Mouse (Mus musculus) megakaryocyte-erythroid progenitor cell, adult 5 weeks (primary cell): ENCODE measurements around the gene Olfr555. TPM values are rescaled to one million over a fixed set of nuclear protein-coding genes. Genes with fewer than 3 reads are reported as not detected.

ENCODE experiments used
- polyA plus RNA-seq: library from polyadenylated mRNA; stranded (reverse); fragments of >175 nt; gene quantifications from 2 replicates; pipeline ENCODE4 v1.2.3, GENCODE M21; 2012

The Olfr555 gene
- polyA plus RNA-seq: not detected in 2 replicates

GRCm38 (mm10) chr7:102658523-102658922, at the start of gene Olfr555:
Gene Olfr555, plus strand, starts transcription at chr7:102658823.

GRCm38 (mm10) chr7:102618118-102618517, 40.5 kb upstream of the Olfr555 start, which contains the start of gene Olfr553:
Gene Olfr553, minus strand, starts transcription at chr7:102618218.

DNA sequence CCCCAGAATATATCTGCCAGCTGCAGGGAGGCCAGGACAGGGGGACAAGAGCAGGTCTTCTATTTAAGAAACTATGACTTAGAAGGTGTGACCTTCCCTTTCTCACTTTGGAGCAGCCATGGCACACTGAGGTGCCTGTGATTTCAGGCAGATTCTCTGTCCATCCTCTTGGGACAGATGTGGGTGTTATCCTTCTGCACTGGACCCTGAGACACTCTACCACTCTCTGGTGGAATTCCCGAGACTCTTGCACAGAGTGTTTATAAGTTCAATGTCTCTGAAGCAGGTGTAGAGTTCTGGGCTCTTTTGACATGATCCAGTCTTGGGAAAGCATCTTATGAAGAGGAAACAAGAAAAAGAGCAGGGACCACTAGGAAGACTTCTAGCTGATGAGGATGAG, 20.5 kb upstream of the Olfr555 start, which contains the start of gene Olfr554:
Gene Olfr554 (plus strand): TSS at position 301 of the 400 bp plus-strand sequence.

DNA sequence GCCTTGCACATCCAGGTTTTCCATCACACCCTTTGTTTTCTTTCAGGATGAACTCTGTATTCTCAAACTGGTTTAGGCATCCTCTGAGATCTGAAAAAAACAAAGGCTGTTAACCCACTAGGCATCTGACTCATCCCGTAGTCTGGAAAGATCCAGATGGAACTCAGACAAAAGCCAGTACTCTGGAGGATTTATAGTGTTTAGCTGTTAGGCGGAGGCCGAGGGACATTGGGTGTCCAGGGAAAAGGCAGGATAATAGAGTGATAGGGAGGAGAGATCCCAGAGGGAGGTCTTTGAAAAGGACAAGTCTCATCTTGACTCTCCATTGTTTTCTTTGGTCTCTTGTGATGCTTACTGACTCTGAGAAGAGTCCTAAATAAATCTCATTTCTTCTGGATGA, 6.0 kb downstream of the Olfr555 start, which contains the start of gene Olfr556:
Gene Olfr556 (plus strand): TSS at position 301 of the 400 bp plus-strand sequence.

GRCm38 (mm10) chr7:102686944-102687501, 28.4 kb downstream of the Olfr555 start, which contains the start of gene Trim68:
Gene Trim68, minus strand, starts transcription at chr7:102687327.

DNA sequence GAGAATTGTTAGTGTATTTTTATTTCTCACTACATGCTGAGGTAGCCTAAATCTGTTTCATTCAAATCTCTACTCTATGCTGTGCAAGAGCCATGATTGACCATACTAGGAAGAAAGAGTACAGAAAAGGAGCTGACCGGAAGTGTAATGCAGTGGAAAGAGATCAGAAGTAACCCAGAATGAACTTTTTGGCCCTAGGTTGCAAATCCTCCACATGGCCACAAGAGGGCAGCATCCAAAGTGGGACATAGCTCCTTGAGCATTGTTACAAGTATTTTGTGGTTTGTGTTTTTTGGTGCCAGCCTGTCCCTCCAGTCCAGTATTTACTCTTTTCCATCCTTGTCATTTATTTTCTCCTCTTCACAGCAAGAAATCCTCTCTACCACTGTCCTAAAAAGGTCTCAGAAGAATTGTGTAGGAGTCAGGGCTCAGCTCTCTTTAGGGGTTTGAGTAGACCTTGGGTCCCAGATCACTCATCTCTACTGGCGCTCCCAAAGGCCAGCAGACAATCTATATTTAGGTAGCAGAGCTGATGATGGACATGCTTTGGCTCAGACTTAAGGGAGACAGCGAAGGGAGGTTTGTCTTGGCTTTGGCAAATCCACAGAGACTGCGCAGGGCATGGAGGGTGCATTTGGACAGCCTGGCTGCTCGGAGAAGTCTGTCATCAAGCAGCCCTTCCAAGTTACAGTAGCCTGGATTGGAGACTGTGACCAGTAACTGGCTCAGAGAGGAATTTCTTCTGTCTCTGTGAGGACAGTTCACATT, 36.9 kb downstream of the Olfr555 start, which contains the start of gene Olfr557:
Gene Olfr557 (plus strand): TSS at position 553 of the 768 bp plus-strand sequence.

GRCm38 (mm10) chr7:102701915-102702314, 43.3 kb downstream of the Olfr555 start, which contains the start of gene Olfr558:
Gene Olfr558, plus strand, starts transcription at chr7:102702215.

Other genes starting within 250 kb of the Olfr555 start
- gene Rrm1, start 217.1 kb upstream of the Olfr555 start, polyA plus RNA-seq: 32.2 and 50.2 TPM in 2 replicates
- gene Olfr543, start 177.1 kb upstream of the Olfr555 start, polyA plus RNA-seq: not detected in 2 replicates
- gene Olfr544, start 170.5 kb upstream of the Olfr555 start, polyA plus RNA-seq: not detected in 2 replicates
- gene Olfr545, start 159.2 kb upstream of the Olfr555 start, polyA plus RNA-seq: not detected in 2 replicates
- not detected in 2 replicates for gene Olfr547, start 124.1 kb upstream of the Olfr555 start, polyA plus RNA-seq
- gene Olfr548-ps1, start 117.9 kb upstream of the Olfr555 start, polyA plus RNA-seq: not detected in 2 replicates
- gene Olfr549, start 109.0 kb upstream of the Olfr555 start, polyA plus RNA-seq: not detected in 2 replicates
- 6.4 and 9.6 TPM in 2 replicates for gene Trim21, start 93.3 kb upstream of the Olfr555 start, polyA plus RNA-seq
- gene Olfr550, start 87.4 kb upstream of the Olfr555 start, polyA plus RNA-seq: not detected in 2 replicates
- 0.04 TPM in 1 of 2 replicates, not detected in the other for gene Olfr551, start 66.9 kb upstream of the Olfr555 start, polyA plus RNA-seq
- not detected in 2 replicates for gene Olfr552, start 61.1 kb upstream of the Olfr555 start, polyA plus RNA-seq
- not detected in 2 replicates for gene Olfr553, start 40.6 kb upstream of the Olfr555 start, polyA plus RNA-seq
- not detected in 2 replicates for gene Olfr554, start 20.4 kb upstream of the Olfr555 start, polyA plus RNA-seq
- gene Olfr556, start 6.1 kb downstream of the Olfr555 start, polyA plus RNA-seq: not detected in 2 replicates
- gene Trim68, start 28.5 kb downstream of the Olfr555 start, polyA plus RNA-seq: 1.6 and 1.8 TPM in 2 replicates
- gene Olfr557, start 37.1 kb downstream of the Olfr555 start, polyA plus RNA-seq: not detected in 2 replicates
- not detected in 2 replicates for gene Olfr558, start 43.4 kb downstream of the Olfr555 start, polyA plus RNA-seq
- not detected in 2 replicates for gene Olfr33, start 60.2 kb downstream of the Olfr555 start, polyA plus RNA-seq
- not detected in 2 replicates for gene Olfr559, start 68.7 kb downstream of the Olfr555 start, polyA plus RNA-seq
- not detected in 2 replicates for gene Olfr560, start 100.5 kb downstream of the Olfr555 start, polyA plus RNA-seq
- gene Olfr78, start 100.6 kb downstream of the Olfr555 start, polyA plus RNA-seq: 0.01 and 0.03 TPM in 2 replicates
- gene Olfr561, start 112.4 kb downstream of the Olfr555 start, polyA plus RNA-seq: not detected in 2 replicates
- gene Olfr564, start 144.7 kb downstream of the Olfr555 start, polyA plus RNA-seq: not detected in 2 replicates
- gene Olfr566, start 199.9 kb downstream of the Olfr555 start, polyA plus RNA-seq: not detected in 2 replicates
- gene Olfr568, start 218.3 kb downstream of the Olfr555 start, polyA plus RNA-seq: not detected in 2 replicates
- not detected in 2 replicates for gene Olfr569, start 232.1 kb downstream of the Olfr555 start, polyA plus RNA-seq
- gene Olfr570, start 235.8 kb downstream of the Olfr555 start, polyA plus RNA-seq: not detected in 2 replicates